Mouse (Mus musculus) midbrain, postnatal 0 days (tissue): ENCODE results near the gene Slc6a2. TPM values are rescaled to one million over a fixed set of nuclear protein-coding genes. Genes with fewer than 3 reads are reported as not detected.
A peak's percentile ranks its signal among the peaks of the same experiment; 100 is the strongest.

Experiments used
- ATAC-seq: fragments of 200-750 bp; cut with Nextera tagmentation; 2 replicates; pipeline ENCODE4 v1.8.0; 2017; ENCODE audit warnings: moderate number of reproducible peaks, mild to moderate bottlenecking, moderate TSS enrichment, moderate library complexity; ENCODE audit not compliant: low FRiP score
- DNase-seq: peaks from one replicate; pipeline ENCODE4 v3.0.0-alpha.2; 2015; ENCODE audit warnings: low spot score
- H3K27ac ChIP-seq: fragments of 300-500 bp; sonication (generic); 2 replicates; pipeline ENCODE4 v1.5.1; 2014; ENCODE audit warnings: low read depth, mild to moderate bottlenecking, low read length, mixed read lengths
- H3K27me3 ChIP-seq: fragments of 300-500 bp; sonication (generic); 2 replicates; pipeline ENCODE4 v1.6.1; 2014; ENCODE audit warnings: low read length, control low read depth, mixed read lengths; ENCODE audit not compliant: insufficient read depth
- H3K36me3 ChIP-seq: fragments of 300-500 bp; sonication (generic); 2 replicates; pipeline ENCODE4 v1.6.1; 2014; ENCODE audit warnings: low read length, control low read depth, mixed read lengths; ENCODE audit not compliant: insufficient read depth
- H3K4me1 ChIP-seq: fragments of 300-500 bp; sonication (generic); 2 replicates; pipeline ENCODE4 v1.6.1; 2014; ENCODE audit warnings: mild to moderate bottlenecking, control low read depth, antibody characterized with exemption, low read length, mixed read lengths; ENCODE audit not compliant: insufficient read depth
- H3K4me2 ChIP-seq: fragments of 300-500 bp; sonication (generic); 2 replicates; pipeline ENCODE4 v1.6.1; 2014; ENCODE audit warnings: low read depth, mild to moderate bottlenecking, low read length, mixed read lengths; ENCODE audit not compliant: poor library complexity, severe bottlenecking
- H3K4me3 ChIP-seq: fragments of 300-500 bp; sonication (generic); 2 replicates; pipeline ENCODE4 v1.5.1; 2014; ENCODE audit warnings: low read depth, mild to moderate bottlenecking, low read length, moderate library complexity
- H3K9ac ChIP-seq: fragments of 300-500 bp; sonication (generic); replicated peaks from 2 replicates; pipeline ENCODE4 v1.6.1; 2014; ENCODE audit warnings: mild to moderate bottlenecking, low read length, moderate library complexity, mixed read lengths; ENCODE audit not compliant: poor library complexity, severe bottlenecking
- H3K9me3 ChIP-seq: fragments of 300-500 bp; sonication (generic); 2 replicates; pipeline ENCODE4 v1.6.1; 2016; ENCODE audit warnings: low read length, control low read depth
- CTCF ChIP-seq: IDR thresholded peaks from 2 replicates; pipeline ENCODE4 v1.5.1; 2016; ENCODE audit warnings: antibody characterized with exemption, mild to moderate bottlenecking
- WGBS: fragments of 180-500 bp; shearing (Covaris S2); extraction: QIAGEN DNeasy Blood & Tissue Kit; methylation state at CpG from one replicate; pipeline ENCODE4 v1.1.7; 2014; 5-methylcytosine and 5-hydroxymethylcytosine counted together
- polyA plus RNA-seq: library from polyadenylated mRNA; unstranded; fragments of >200 nt; fragmentation: Nextera tagmentation; extraction: Ambion mirVana; gene quantifications from 2 replicates; pipeline ENCODE4 v1.2.1, GENCODE M21; 2015
- total RNA-seq: library from RNA; depleted of rRNA; stranded (reverse); fragments of >200 nt; gene quantifications from 2 replicates; pipeline ENCODE4 v1.2.3, GENCODE M21; 2014

The Slc6a2 gene
- total and polyA plus RNA-seq, 2 experiments from 2014 or later = 0.14 to 7.6 TPM

DNA sequence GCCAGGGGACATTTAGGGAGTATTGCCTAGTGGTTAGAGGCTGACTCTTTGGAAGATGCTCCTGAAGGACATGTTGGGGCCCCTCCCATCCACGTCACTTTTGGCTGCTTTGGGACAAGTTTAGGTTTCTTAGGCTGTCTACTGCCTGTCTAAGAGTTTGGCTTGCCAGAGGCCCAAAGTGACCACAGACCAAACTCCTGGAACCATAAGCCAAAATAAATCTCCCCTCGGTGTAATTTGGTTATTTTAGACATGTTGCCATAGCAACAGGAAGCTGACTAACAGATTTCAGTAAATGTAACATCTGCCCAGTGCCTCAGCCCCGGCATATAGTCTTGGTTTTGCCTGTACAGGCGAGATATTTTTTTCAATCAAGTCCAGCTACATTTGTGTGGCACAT is 21.8 kb upstream of the Slc6a2 start:
- Histone ChIP-seq H3K36me3 (no peaks in the 10 kb centered on the region), H3K4me2 (no peak overlapping the region), H3K27me3 (no peaks in the 10 kb centered on the region), H3K9me3 (no peaks in the 10 kb centered on the region), H3K27ac (no peak overlapping the region), H3K4me1 (no peaks in the 10 kb centered on the region), H3K9ac (no peak overlapping the region), H3K4me3 (no peak overlapping the region)
- no peak for TF ChIP-seq CTCF
- ATAC-seq (no peak), DNase-seq (no peak)
- 72% methylated on average over 4 of the region's 4 CpGs for WGBS

DNA sequence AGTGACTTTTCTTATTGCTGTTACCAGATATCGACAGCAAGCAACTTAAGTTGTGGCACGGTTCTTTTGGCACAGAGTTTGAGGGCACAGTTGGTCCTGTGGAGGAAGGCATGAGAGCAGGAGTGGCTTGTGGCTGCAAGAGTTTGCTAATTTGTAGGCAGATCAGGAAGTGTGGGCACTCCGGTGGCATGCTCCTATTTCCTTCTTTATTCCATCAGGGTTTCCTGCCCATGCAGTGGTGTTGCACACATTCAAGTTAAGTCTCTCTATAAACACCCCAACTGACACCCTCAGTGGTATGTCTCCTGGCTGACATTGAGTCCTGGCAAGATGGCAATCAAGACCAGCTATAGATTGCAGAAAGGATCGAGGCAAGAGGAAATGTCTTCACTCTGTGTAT is 10.8 kb upstream of the Slc6a2 start:
- Histone ChIP-seq H3K27me3 (no peaks in the 10 kb centered on the region), H3K4me2 (no peak overlapping the region), H3K9ac (no peak overlapping the region), H3K27ac (no peak overlapping the region), H3K36me3 (no peaks in the 10 kb centered on the region), H3K9me3 (no peaks in the 10 kb centered on the region), H3K4me3 (no peak overlapping the region), H3K4me1 (no peaks in the 10 kb centered on the region)
- TF ChIP-seq CTCF = no peak
- WGBS = 86% methylated on average over 4 of the region's 4 CpGs
- DNase-seq (no peak), ATAC-seq (no peak)

DNA sequence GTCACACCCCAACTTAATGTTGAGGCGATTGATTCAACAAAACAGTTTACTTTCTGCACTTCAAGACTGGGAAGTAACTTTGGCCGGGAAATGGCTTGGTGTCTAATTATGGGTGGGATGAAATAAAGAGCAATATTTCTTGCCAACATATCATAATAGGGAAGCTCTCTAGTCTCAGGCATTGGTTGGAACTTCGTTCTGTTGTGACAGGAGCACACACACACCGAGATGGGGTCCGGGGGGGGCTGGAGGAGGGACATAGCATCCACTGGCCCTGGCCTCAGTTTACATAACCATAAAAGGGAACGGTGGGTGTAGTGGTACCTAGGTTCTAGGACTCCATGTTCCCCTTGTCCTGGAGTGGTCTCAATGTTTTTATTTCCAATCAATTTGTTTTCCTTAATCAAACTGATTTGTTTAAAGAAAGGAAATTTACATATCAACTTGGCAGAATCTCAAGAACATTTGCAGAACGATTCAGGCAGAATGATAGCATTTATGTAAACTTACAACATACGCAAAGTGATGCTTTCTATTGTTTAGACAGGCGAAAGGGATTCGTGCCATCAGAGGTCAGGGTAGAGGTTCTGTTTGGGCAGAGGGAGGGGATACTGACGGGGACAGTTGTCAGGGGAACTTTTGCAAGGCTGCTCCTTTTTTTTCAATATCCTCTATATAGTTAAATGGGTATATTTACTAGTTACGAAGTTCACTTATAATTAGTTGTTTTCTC is 9.1 kb upstream of the Slc6a2 start:
- H3K27ac ChIP-seq = no peak overlapping the region
- ATAC-seq = no peak
- H3K27me3 ChIP-seq = no peaks in the 10 kb centered on the region
- H3K9ac ChIP-seq = no peak overlapping the region
- TF ChIP-seq CTCF = no peak
- no peak for DNase-seq
- no peak overlapping the region for H3K4me2 ChIP-seq
- H3K4me1 ChIP-seq = no peaks in the 10 kb centered on the region
- no peaks in the 10 kb centered on the region for H3K9me3 ChIP-seq
- WGBS = 83% methylated on average over 12 of the region's 12 CpGs
- H3K36me3 ChIP-seq = no peaks in the 10 kb centered on the region
- no peak overlapping the region for H3K4me3 ChIP-seq

DNA sequence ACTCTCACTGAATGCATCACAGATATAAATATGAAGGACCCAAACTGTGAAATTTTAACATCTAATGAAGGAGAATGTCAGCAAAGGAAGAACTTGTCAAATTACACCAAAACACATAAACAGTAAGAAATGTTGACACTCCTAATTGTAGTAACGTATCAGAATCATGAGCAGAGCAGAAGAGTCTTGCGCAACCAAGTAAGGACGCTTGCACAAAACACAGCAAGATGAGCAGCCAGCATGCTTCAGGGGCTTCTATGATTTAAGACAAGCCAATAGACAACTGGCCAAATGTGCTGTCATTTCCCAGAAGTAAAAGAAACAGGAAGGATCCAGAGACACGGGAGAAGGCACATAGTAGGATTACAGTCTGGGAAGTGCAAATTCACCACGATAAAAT is 5.8 kb upstream of the Slc6a2 start:
- DNase-seq (no peak), ATAC-seq (no peak)
- H3K4me3 ChIP-seq = no peak overlapping the region
- no peak overlapping the region for H3K27ac ChIP-seq
- H3K9ac ChIP-seq = no peak overlapping the region
- no peaks in the 10 kb centered on the region for H3K36me3 ChIP-seq
- TF ChIP-seq CTCF = no peak
- no peaks in the 10 kb centered on the region for H3K4me1 ChIP-seq
- H3K9me3 ChIP-seq = no peaks in the 10 kb centered on the region
- H3K4me2 ChIP-seq = no peak overlapping the region
- 90% methylated on average over 5 of the region's 5 CpGs for whole genome bisulfite sequencing
- peaks cover 5% of the 10 kb centered on the region; the same call in 1 of the 2 replicates for H3K27me3 ChIP-seq

DNA sequence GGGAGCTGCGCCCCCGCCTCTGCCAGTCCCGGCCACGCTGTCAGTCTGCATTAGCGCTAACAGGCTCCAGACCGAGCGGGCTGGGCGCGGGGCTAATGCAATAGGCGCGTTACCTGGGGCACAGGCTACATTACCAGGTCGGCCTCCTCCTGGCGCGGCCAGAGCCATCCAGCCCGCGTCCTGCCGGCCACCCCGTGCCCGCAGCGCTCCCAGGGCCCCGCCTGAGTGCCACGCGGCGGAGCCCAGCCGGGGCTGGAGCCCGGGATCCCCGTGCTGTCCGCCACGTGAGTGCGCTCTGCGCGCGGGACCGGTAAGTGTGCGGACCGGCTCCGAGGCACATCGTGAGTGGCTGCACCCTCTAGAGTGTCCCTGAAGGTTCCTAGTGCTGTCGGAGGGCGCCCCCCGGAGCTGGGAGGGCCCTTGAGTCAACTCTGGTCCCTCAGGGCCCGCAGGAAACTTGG is 602 bp downstream of the Slc6a2 start:
- no peaks in the 10 kb centered on the region for H3K36me3 ChIP-seq
- 1% methylated on average over 42 of the region's 42 CpGs for WGBS
- peaks cover 5% of the 10 kb centered on the region; the same call in 1 of the 2 replicates for H3K4me1 ChIP-seq
- H3K27ac ChIP-seq = no peak overlapping the region
- no peaks in the 10 kb centered on the region for H3K9me3 ChIP-seq
- peak overlapping the region; percentile 95 for H3K4me2 ChIP-seq
- TF ChIP-seq CTCF = no peak; the same call in 1 of the 2 replicates
- ATAC-seq = no peak
- peak overlapping the region; percentile 41 for H3K4me3 ChIP-seq
- DNase-seq = no peak
- H3K9ac ChIP-seq = peak overlapping the region; percentile 33; the same call in 1 of the 2 replicates
- peaks cover 36% of the 10 kb centered on the region for H3K27me3 ChIP-seq

DNA sequence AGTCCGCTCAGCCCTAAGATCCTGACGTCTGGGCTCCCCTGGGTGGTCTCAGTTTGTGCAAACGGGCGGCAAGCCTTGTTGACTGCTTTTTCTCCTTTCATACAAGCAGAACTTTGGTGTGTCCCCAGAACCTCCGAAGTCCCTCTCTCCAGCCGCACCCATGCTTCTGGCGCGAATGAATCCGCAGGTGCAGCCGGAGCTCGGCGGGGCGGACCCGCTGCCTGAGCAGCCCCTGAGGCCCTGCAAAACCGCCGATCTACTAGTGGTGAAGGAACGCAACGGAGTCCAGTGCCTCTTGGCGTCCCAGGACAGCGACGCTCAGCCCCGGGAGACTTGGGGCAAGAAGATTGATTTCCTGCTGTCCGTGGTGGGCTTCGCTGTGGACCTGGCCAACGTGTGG is 1.2 kb downstream of the Slc6a2 start:
- Histone ChIP-seq H3K36me3 (no peaks in the 10 kb centered on the region), H3K9me3 (no peaks in the 10 kb centered on the region), H3K4me2 (peak overlapping the region; percentile 95), H3K27ac (no peak overlapping the region), H3K4me3 (peak overlapping the region; percentile 41), H3K4me1 (peaks cover 5% of the 10 kb centered on the region; the same call in 1 of the 2 replicates), H3K27me3 (peaks cover 36% of the 10 kb centered on the region), H3K9ac (no peak overlapping the region)
- ATAC-seq (no peak), DNase-seq (no peak)
- 3% methylated on average over 25 of the region's 25 CpGs for WGBS
- no peak for TF ChIP-seq CTCF
